Mouse (Mus musculus) yolk sac, embryonic 10.5 days (tissue): ENCODE results near the gene Ralb.
A peak's percentile ranks its signal among the peaks of the same experiment; 100 is the strongest.

Source experiments
- DNase-seq: peaks from one replicate; pipeline ENCODE4 v3.0.0-alpha.2; 2017; ENCODE audit warnings: low spot score

The Ralb gene

GRCm38 (mm10) chr1:119450651-119451345 lies 53.8 kb downstream of the Ralb start:
- no peak for DNase-seq

GRCm38 (mm10) chr1:119446753-119447283 lies 57.8 kb downstream of the Ralb start:
- DNase-seq, result no peak

- no peak for DNase-seq
These were observed 60.8 kb downstream of the Ralb start for GRCm38 (mm10) chr1:119443591-119444350.

GRCm38 (mm10) chr1:119442901-119443300 lies 61.7 kb downstream of the Ralb start:
- DNase-seq, result no peak

GRCm38 (mm10) chr1:119438105-119438637 lies 66.4 kb downstream of the Ralb start:
- no peak for DNase-seq

GRCm38 (mm10) chr1:119437401-119437800 lies 67.2 kb downstream of the Ralb start:
- DNase-seq, result no peak

- no peak for DNase-seq
These were observed 80.3 kb downstream of the Ralb start for GRCm38 (mm10) chr1:119424141-119424860.

GRCm38 (mm10) chr1:119423510-119423909 lies 81.1 kb downstream of the Ralb start:
- no peak for DNase-seq

- DNase-seq, result no peak
These were observed 82.1 kb downstream of the Ralb start for GRCm38 (mm10) chr1:119422460-119423015.

- DNase-seq, result peak; percentile 32
These were observed 82.8 kb downstream of the Ralb start, which contains the start of gene Inhbb for GRCm38 (mm10) chr1:119421576-119422421. Gene Inhbb, minus strand, starts transcription at chr1:119422248.

GRCm38 (mm10) chr1:119420984-119421575 lies 83.5 kb downstream of the Ralb start:
- DNase-seq, result peak; percentile 34
